Mouse (Mus musculus): ENCODE data around the gene Aprt.
A peak's percentile ranks its signal among the peaks of the same experiment; 100 is the strongest.

DNA sequence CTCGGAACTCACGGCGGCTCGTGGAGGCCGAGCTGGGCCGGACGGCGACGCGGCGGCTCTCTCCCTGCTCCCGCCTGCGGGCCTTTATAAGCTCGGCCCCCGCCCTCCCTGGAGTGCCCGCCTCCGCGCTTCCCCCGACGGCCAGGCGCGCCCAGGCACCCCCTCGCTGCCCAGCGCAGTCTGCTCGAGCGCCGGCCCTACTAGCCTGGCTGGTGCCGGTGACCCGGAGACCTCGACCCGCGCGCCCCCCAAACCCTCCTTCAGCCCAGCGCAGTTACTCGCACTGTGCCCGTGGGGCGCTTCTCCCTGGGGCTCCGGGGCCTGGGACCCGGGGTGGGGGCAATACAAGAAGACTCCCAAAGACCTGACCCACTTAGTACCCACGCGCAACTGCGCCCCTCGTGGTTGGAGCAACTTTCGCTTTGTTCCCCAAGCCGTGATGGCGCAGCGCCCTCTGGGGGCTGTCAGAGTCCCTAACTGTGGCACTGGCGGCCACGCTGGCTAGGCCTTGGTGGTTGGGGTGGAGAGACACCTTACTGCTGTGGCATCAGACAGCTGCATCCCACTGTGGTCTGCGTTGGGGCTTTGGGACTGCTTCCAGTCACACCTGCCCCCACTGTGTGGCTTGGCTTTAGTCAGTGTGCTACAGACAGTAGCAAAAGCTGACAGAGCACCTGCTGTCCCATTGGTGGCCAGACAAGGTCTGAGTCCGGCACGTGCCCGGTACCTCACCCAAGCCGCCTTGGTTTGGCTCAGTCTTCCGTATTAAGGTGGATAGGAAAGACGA is 25.3 kb downstream of the Aprt start, which contains the start of gene Piezo1:
- peak; percentile 79 for TF ChIP-seq POLR2A (IDR thresholded peaks at IDR 0.05; ENCODE audit: low read depth, low read length)
- TF ChIP-seq CTCF (IDR thresholded peaks at IDR 0.05; ENCODE audit: extremely low read depth, insufficient read depth, insufficient read length, insufficient replicate concordance): peak; percentile 100
